15 mouse cellular contexts compared by ENCODE assay signal in genomic region chr9:52289069-52289468, GRCm38 (mm10).
"Had no signal": no experiment of that assay in that cellular context is flagged by ENCODE, and none has a peak within 500 bp of the region (broad histone marks: within the 10 kb centered on the region; RNA-seq: fewer than 3 reads in every experiment).

No protein-coding gene starts in this region.

- ATAC-seq: intestine, embryonic 16.5 days had no signal

- H3K9me3 ChIP-seq: limb, embryonic 15.5 days; liver, embryonic 13.5 days; midbrain, embryonic 10.5 days; neural tube, embryonic 13.5 days had no signal

- H3K9ac ChIP-seq: limb, embryonic 15.5 days; liver, embryonic 13.5 days; neural tube, embryonic 13.5 days had no signal

- H3K36me3 ChIP-seq: limb, embryonic 15.5 days; liver, embryonic 13.5 days; midbrain, embryonic 10.5 days; neural tube, embryonic 13.5 days had no signal

- DNase-seq: kidney, adult 2 months; kidney, postnatal 10 days; liver, embryonic 13.5 days; lung, adult 18-20 months; midbrain, embryonic 14.5 days; retina, postnatal 1 day; right cerebral cortex, postnatal 4 days; spleen, adult 18-20 months; thymus, adult 18-20 months; thymus, postnatal 14 days had no signal

- H3K27ac ChIP-seq: left cerebral cortex, adult 2 months; limb, embryonic 15.5 days; liver, embryonic 13.5 days; midbrain, embryonic 10.5 days; neural tube, embryonic 13.5 days had no signal

- H3K4me2 ChIP-seq: limb, embryonic 15.5 days; liver, embryonic 13.5 days; neural tube, embryonic 13.5 days had no signal

- H3K27me3 ChIP-seq: liver, embryonic 13.5 days had no signal

- H3K4me3 ChIP-seq: left cerebral cortex, adult 2 months; limb, embryonic 15.5 days; liver, embryonic 13.5 days; midbrain, embryonic 10.5 days; neural tube, embryonic 13.5 days had no signal
